Mouse (Mus musculus): ENCODE results near the gene Wipf1. TPM values are rescaled to one million over a fixed set of nuclear protein-coding genes. Genes with fewer than 3 reads are reported as not detected.

Wipf1 gene
- total RNA-seq, 2 experiments from 2014 or later = 17.3 to 34.1 TPM

DNA sequence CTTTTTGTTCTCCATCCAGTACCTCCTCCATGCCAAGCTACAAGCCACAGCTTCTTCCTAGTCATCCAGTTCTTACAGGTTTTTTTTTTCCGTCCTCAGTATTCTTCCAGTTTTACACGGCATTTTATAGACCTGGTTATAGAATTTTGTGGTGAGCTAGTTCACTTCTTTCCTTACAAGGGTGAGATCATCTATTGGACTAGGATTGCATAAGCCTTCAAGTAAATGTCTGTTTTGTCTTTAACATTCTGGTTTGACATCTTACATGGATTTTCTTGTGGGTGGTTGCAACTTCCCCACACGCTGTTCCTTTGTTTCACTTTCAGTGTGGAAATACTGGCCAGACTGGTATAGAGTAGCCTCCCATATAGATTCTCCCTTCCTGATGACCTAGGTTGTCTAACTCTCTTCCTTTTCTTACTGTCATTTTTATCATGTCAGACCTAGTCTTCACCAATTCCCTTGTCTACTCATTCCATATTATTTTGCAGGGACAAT, 132.7 kb downstream of the Wipf1 start:
- ATAC-seq (replicated peaks; ENCODE audit: poor library complexity, severe bottlenecking) = peak; percentile 90

DNA sequence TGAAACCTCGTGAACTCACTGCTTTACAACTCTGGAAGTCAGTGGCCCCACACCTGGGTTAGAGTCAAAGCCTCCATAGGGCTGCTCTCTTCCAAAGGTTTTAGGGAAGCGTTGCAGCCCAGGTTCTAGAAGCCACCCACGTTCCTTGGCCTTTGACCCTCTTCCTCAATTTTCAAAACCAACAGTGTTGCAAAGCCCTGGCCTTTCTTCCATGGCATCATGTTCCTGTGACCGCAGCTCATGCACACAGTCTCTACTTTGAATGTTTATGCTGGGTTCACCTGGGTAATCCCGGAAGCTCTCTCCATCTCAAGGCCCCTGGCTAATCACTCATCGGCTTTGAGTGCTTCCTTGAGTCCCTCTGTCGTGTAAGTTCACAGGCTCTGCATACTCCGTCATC, 134.0 kb downstream of the Wipf1 start:
- peak; percentile 34 for ATAC-seq (replicated peaks; ENCODE audit: poor library complexity, severe bottlenecking)

DNA sequence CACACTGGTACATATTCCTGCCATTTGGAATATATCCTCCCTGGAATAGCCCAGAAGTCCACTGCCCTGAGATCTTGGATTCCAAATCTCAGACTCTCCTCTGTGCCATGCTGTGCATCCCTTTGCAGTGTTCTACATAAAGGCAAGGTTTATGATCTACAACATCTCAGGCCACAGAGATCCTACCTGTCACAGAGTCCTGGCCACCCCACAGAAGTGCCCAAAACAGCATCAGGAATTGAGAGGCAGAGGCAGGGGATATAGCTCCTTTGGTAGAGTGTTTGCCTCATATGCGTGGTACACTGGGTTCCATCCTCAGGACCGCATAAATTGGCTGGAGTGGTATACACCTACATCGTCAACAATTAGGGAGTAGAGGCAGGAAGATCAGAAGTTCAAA, 135.1 kb downstream of the Wipf1 start:
- no peak for ATAC-seq (replicated peaks; ENCODE audit: poor library complexity, severe bottlenecking)

DNA sequence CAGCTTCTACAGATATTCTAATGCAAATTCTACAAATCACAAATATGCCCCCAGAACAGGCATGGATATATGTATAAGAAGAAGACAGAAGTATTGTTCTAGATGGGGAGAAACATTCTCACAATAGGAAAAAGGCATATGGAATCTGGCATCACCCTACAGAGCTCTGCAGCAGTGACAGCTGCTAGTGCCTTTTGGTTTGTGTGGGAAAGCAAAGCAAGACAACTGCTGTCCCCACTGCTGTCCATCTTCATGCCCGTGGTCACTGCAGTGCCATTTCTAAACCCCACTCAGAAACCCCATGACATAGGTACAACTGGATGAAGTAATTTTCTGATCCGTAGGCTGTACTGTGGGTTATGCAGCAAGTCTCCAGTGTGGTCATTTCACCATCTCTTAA, 136.8 kb downstream of the Wipf1 start:
- ATAC-seq (replicated peaks; ENCODE audit: poor library complexity, severe bottlenecking) = no peak

DNA sequence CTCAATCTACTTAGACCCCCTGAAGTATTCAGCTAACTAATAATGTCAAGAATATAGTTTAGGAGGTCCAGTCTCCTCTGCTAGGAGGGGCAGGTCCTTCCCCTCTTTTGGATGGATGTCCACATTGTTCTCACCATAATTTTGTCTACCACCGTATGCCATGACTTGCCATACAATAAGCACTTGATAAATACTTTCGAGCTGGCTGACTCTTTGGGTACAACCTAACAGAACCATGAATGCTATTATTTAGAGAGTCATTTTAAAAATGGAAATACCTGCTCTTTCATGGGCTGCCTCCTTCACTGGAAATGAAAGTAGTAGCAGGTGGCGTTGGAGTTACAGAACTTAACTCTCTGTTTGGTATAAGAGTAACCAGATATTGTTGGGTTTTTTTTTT, 139.6 kb downstream of the Wipf1 start:
- no peak for ATAC-seq (replicated peaks; ENCODE audit: poor library complexity, severe bottlenecking)

DNA sequence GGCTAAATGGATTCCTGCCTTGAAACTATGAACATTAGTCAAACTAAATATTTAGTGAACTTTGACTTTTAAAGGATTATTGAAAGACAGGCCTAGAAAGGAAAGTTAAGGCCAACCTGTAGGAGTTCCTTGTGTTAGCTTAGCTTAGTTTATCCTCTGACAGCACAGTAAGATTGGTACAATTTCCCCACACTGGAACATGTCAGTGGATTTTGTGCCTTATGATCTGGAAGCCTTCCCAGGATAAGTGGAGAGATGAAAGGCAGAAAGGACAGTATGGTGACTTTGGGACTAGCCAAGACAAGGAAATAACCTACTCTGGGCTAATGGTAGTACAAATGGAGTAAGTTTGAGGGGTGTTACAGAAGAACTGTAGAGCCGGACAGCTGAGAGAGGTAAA, 141.7 kb downstream of the Wipf1 start:
- no peak for ATAC-seq (replicated peaks; ENCODE audit: poor library complexity, severe bottlenecking)

DNA sequence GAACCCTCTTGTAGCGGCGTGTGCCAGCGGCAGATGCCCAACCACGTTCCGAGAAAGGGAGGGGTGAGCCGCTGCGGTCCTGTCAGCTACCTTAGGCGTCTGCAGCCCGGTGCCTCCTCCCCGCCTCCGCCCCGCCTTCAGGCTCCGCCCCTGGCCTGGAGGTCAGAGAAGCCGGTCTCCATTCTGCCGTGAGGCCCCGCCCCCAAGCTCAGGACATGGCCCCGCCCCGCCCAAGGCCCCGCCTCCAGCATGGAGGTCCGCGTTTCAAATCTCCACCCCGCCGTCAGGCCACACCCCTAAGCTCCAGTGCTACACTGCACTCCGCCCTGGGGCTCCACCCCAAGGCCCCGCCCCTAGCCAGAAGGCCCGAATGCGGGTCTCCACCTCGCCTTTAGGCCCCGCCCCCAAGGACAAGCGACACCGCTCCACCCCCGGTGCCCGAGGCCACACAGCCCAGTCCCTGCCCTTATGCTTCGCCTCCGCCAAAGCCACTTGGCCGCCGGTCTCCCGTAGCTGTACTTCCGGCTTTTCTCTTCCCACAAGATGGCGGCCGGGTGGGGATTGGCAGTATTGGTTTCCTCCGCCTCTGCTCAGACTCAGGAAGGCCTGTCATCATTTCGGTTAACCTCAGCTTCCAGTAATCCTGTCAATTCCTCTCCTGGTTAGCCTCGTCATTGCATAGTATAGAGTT, 143.0 kb downstream of the Wipf1 start, which contains the start of gene Gpr155:
Gpr155 (minus strand) TSS at position 217 of the 691 bp plus-strand sequence.
- ATAC-seq (replicated peaks; ENCODE audit: poor library complexity, severe bottlenecking) = peak; percentile 83

DNA sequence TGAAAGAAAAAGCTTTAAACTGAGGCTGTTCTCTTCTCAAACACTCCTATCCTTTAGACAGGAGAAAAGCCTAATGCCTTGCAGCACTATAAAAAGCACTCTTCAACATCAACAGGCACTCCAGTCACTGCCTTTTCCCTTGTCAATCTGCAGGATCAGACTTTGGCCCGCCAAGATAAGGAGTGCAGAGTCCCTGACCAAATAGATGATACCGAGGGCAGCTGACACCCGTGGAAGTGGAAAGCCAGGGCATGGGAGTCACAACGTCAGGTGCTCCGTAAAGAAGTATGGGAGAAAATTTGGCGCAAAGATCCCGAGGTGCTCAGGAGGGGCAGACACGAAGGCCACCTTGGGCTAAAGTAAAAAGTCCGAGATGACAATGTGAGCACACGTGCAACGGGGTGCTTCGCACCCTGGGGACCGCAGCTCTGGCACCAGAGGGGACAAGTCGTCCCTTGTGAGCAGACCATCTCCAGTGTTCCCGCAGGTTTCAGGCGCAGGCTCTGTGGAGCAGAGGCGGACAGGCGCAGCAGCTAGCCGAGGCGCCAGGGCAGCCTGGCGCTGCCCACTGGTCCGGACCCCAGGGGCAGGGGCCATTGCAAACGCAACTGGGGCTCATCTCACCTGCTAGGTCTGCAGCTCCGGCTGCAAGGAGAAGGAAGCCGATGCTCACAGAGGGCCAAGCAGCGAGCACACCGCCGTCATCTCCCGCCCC, 143.7 kb downstream of the Wipf1 start:
- peak; percentile 5 for ATAC-seq (replicated peaks; ENCODE audit: poor library complexity, severe bottlenecking)

DNA sequence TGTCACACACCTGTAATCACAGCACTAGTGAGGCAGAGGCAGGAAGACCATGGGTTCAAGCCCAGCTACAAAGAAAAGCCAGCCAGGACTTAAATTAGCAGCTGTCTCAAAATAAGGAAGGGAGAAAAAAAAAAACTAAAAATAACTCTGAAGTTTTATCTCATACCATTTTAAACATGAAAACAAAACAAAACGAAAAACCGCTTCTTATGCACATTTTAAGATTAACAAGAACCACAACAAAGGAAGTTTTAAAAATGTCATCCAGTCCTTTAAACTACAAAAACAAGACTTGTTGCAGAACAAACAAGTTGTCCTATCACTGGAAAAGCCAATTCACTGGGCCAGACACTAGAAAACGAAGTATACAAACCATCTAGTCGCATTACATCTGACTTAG, 144.4 kb downstream of the Wipf1 start:
- no peak for ATAC-seq (replicated peaks; ENCODE audit: poor library complexity, severe bottlenecking)

DNA sequence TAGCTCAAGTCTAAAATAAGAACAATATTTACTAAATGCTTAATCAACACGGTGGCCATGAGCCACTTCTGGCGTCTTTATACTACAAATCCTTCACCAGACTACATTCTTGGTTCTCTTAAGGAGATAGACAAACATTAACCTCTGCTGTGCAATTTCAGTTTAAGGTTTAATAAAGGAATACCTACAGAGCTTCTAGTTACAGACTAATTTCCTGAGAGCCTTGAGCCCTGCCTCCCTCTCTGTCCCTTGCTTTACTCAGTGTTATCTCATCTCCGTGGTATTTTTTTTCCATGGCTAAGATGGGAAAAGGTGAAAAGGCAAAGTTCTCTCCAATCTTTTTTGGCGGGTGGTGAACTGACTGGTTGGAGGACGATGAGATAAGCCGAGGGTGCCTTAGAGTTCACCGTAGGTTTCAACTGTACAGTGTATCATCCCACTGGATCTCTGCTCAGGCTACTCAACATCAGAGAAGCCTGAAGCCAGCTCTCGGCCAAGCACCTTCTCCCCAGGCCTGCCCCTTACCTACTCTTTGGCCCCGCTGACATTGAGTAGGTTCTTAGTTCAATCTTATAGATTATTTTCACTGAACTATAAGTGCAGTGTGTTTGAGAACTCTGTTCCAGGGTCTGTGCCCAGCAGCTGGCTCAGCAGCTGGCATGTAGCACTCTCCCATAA, 149.1 kb downstream of the Wipf1 start:
- no peak for ATAC-seq (replicated peaks; ENCODE audit: poor library complexity, severe bottlenecking)

DNA sequence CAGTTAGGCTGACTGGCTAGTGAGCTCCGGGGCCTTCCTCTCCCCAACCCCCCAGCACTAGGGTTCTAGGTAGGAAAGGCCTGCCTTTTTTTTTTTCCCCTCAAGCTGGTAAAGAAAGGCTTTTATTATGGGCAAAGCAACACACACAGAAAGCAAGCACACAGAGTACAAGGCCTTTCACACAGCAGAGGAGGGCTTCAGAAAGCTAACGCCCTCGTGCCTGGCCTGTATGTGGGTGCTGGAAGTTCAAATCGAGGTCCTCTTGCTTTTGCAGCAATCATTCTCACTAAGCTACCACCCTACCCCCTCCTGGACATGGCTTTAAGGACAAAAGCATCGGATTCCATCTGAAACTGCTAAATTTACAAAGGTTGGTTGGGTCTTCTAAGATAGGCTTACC, 149.9 kb downstream of the Wipf1 start:
- no peak for ATAC-seq (replicated peaks; ENCODE audit: poor library complexity, severe bottlenecking)

Other genes starting within 250 kb of the Wipf1 start
- 5.5 and 9.2 TPM in 2 replicates for gene Scrn3, start 217.1 kb downstream of the Wipf1 start, total RNA-seq (2014; fragmentation: Nextera tagmentation)
- gene Scrn3, start 217.1 kb downstream of the Wipf1 start, total RNA-seq (2017) = 9.0 and 9.6 TPM in 2 replicates
- 9.9 and 11.6 TPM in 2 replicates for gene Cir1, start 217.0 kb downstream of the Wipf1 start, total RNA-seq (2014; fragmentation: Nextera tagmentation)
- 14.0 and 14.1 TPM in 2 replicates for gene Cir1, start 217.0 kb downstream of the Wipf1 start, total RNA-seq (2017)
- gene Gpr155, start 143.2 kb downstream of the Wipf1 start, total RNA-seq (2014; fragmentation: Nextera tagmentation) = not detected in 2 replicates
- gene Gpr155, start 143.2 kb downstream of the Wipf1 start, total RNA-seq (2017) = not detected in 2 replicates
- gene Chrna1, start 50.6 kb upstream of the Wipf1 start, total RNA-seq (2014; fragmentation: Nextera tagmentation) = not detected in 2 replicates
- not detected in 2 replicates for gene Chrna1, start 50.6 kb upstream of the Wipf1 start, total RNA-seq (2017)
- 0.15 TPM in 1 of 2 replicates, not detected in the other for gene Chn1, start 245.6 kb upstream of the Wipf1 start, total RNA-seq (2014; fragmentation: Nextera tagmentation)
- gene Chn1, start 245.6 kb upstream of the Wipf1 start, total RNA-seq (2017) = 0.39 TPM in 1 of 2 replicates, not detected in the other

Measured in granulocyte monocyte progenitor cell, adult 5-6 weeks (primary cell).